Mouse (Mus musculus) kidney, postnatal 25 days (tissue): ENCODE results near the gene Gm4981.
"Not testable (repeated sequence)": the region's sequence is repeated elsewhere in the genome, so short reads cannot be mapped to it uniquely, and the experiment has no call there.

ENCODE experiments used
- DNase-seq, 2 experiments: peaks; one replicate each; pipeline ENCODE4 v3.0.0; 2021; ENCODE audit warnings: mixed read lengths in 2 of 2

Gm4981 gene

GRCm38 (mm10) chr10:58221571-58221970 lies 14.9 kb downstream of the Gm4981 start:
- DNase-seq: not testable (repeated sequence)

- DNase-seq: peak in 1 of 2 experiments; percentile 72
Measured at GRCm38 (mm10) chr10:58220726-58221125, 15.8 kb downstream of the Gm4981 start.

- peak in 1 of 2 experiments; percentile 47 for DNase-seq
Measured at GRCm38 (mm10) chr10:58217366-58217765, 19.1 kb downstream of the Gm4981 start.

- DNase-seq: no peak
Measured at GRCm38 (mm10) chr10:58215353-58215752, 21.1 kb downstream of the Gm4981 start.

- no peak for DNase-seq
Measured at GRCm38 (mm10) chr10:58214934-58215333, 21.6 kb downstream of the Gm4981 start.

- no peak for DNase-seq
Measured at GRCm38 (mm10) chr10:58214497-58214896, 22.0 kb downstream of the Gm4981 start.

- DNase-seq: peak in 1 of 2 experiments; percentile 48
Measured at GRCm38 (mm10) chr10:58212230-58212629, 24.3 kb downstream of the Gm4981 start.

- no peak for DNase-seq
Measured at GRCm38 (mm10) chr10:58211213-58211612, 25.3 kb downstream of the Gm4981 start.

GRCm38 (mm10) chr10:58210514-58210913 lies 26.0 kb downstream of the Gm4981 start:
- no peak for DNase-seq

GRCm38 (mm10) chr10:58209710-58210467 lies 26.6 kb downstream of the Gm4981 start:
- peak in 1 of 2 experiments; percentile 50 for DNase-seq

- DNase-seq: no peak
Measured at GRCm38 (mm10) chr10:58206639-58207404, 29.7 kb downstream of the Gm4981 start.

GRCm38 (mm10) chr10:58205986-58206385 lies 30.5 kb downstream of the Gm4981 start:
- no peak for DNase-seq
